Mouse (Mus musculus): ENCODE measurements around the gene Tmem168.

Tmem168 gene

DNA sequence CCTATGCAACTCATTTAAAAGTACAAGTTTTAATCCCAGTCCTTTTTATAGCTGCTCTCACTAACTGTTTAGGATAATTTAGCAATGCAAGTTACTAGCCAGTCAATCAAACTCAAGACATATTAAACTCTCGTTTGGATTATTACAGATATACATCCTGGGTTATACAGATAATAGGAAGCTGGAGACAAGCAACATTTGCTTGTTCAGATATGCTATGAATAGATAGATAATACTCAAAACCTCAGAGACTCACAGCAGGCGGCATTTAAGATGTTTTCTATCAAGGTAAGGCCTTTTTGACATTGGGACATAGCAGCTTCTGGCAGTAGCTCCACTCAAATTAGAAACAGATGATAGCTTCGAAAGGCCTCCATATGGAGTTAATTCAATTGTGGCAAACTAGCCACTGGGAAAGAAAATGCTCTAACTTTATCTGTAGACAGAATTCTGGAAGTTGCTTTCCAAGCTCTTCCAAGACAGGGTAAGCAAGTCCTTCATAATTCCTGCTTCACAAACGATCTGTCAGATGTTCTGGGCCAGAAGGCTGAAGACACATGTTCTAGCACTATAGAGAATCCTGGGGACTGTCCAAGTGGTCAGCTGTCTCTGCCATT, 15.1 kb downstream of the Tmem168 start:
- in situ Hi-C loops (cut with MboI; ENCODE audit: unreplicated experiment in 2 of 2): no loop called here

DNA sequence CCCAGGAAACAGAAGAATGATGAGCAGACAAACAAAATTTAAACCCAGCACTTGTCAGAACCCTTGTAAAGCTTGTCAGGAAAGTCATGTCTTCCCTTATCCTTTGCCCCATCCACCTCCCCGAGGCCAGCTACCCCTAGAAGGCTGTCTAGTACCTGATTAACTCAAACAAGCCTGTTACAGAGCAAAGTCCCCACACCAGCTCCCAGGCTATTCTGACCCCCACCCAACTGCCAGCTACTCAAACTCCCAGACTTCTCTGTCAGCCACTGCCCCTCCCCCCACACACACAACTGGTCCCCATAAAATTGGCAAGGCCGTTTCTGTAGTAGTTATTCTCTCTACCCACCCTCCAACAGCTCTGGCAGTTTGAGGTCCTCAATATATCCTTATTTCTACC, 21.3 kb downstream of the Tmem168 start:
- in situ Hi-C loops (cut with MboI; ENCODE audit: unreplicated experiment in 2 of 2): no loop called here

DNA sequence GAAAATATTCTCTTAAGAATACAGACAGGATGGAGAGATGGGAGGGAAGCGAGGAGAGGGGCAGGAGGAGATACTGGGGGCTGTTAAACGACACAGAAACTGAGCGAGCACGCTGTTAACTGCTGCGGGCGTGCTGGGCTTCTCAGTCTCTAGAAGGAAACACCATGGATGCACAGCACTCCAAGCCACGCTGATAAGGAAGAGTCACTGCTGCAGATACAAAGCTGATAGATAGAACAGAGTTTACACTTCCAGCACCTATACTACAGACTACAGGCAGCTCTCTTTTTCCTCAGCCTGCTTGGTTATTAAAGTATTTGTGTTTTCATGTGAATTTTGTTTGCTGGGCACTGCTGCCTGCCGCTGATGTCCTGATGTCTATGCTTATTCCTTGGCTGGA, 21.7 kb downstream of the Tmem168 start:
- in situ Hi-C loops (cut with MboI; ENCODE audit: unreplicated experiment in 2 of 2): no loop called here

GRCm38 (mm10) chr6:13584788-13585187, 23.1 kb downstream of the Tmem168 start:
- in situ Hi-C loops (cut with MboI; ENCODE audit: unreplicated experiment in 2 of 2): no loop called here

- in situ Hi-C loops (cut with MboI; ENCODE audit: unreplicated experiment in 2 of 2): no loop called here
Measured at GRCm38 (mm10) chr6:13582075-13582474, 25.8 kb downstream of the Tmem168 start.

GRCm38 (mm10) chr6:13565734-13566133, 42.2 kb downstream of the Tmem168 start:
- in situ Hi-C loops (cut with MboI; ENCODE audit: unreplicated experiment in 2 of 2): loop anchor here (10.0 to 25.0 kb wide), 2 partner anchors 939 to 947 kb away; no protein-coding TSS in a partner anchor

GRCm38 (mm10) chr6:13555266-13555665, 52.6 kb downstream of the Tmem168 start:
- in situ Hi-C loops (cut with MboI; ENCODE audit: unreplicated experiment in 2 of 2): loop anchor here in 1 of 2 experiments (25.0 kb wide), 1 partner anchor 957 kb away; no protein-coding TSS in a partner anchor

GRCm38 (mm10) chr6:13541761-13542160, 66.1 kb downstream of the Tmem168 start:
- in situ Hi-C loops (cut with MboI; ENCODE audit: unreplicated experiment in 2 of 2): no loop called here

GRCm38 (mm10) chr6:13537275-13537964, 70.5 kb downstream of the Tmem168 start:
- in situ Hi-C loops (cut with MboI; ENCODE audit: unreplicated experiment in 2 of 2): no loop called here

Measured in v-Abl transformed pro-B cells (cell line).